8 mouse cellular contexts compared by ENCODE assay signal in genomic region chr11:19823461-19823895, GRCm38 (mm10).
DNase-seq lines count a peak whose midpoint lies in the region; ATAC-seq lines count a peak whose summit lies in the region.

No protein-coding gene starts in this region.

- 0% methylated on average over 3 of the region's 3 CpGs for WGBS in forebrain, embryonic 14.5 days
- 1% methylated on average over 3 of the region's 3 CpGs for WGBS in intestine, embryonic 15.5 days
- 1% methylated on average over 3 of the region's 3 CpGs for WGBS in limb, embryonic 13.5 days
- 2% methylated on average over 3 of the region's 3 CpGs for WGBS in neural tube, embryonic 11.5 days

- ATAC-seq in forebrain, embryonic 14.5 days = peak; percentile 73
- ATAC-seq in intestine, embryonic 15.5 days = peak; percentile 62
- ATAC-seq in limb, embryonic 13.5 days (ENCODE audit: low FRiP score, low read depth) = peak; percentile 64; the same call in 1 of the 2 replicates
- ATAC-seq in neural tube, embryonic 11.5 days (ENCODE audit: insufficient read depth, low FRiP score, low TSS enrichment) = peak; percentile 66

- H3K4me1 ChIP-seq in forebrain, embryonic 14.5 days (ENCODE audit: control insufficient read depth, insufficient read depth, low read length) = no peaks in the 10 kb centered on the region
- no peaks in the 10 kb centered on the region for H3K4me1 ChIP-seq in intestine, embryonic 15.5 days (replicated peaks)
- H3K4me1 ChIP-seq in limb, embryonic 13.5 days = peaks cover 4% of the 10 kb centered on the region; the same call in 1 of the 2 replicates
- no peaks in the 10 kb centered on the region for H3K4me1 ChIP-seq in neural tube, embryonic 11.5 days (ENCODE audit: control insufficient read depth, insufficient read depth, low read length)

- H3K36me3 ChIP-seq in forebrain, embryonic 14.5 days (ENCODE audit: control insufficient read depth, insufficient read depth, low read length) = no peaks in the 10 kb centered on the region
- H3K36me3 ChIP-seq in intestine, embryonic 15.5 days = no peaks in the 10 kb centered on the region
- no peaks in the 10 kb centered on the region for H3K36me3 ChIP-seq in limb, embryonic 13.5 days
- no peaks in the 10 kb centered on the region for H3K36me3 ChIP-seq in neural tube, embryonic 11.5 days (ENCODE audit: control insufficient read depth, insufficient read depth, low read length)

- no peak overlapping the region for H3K4me2 ChIP-seq in forebrain, embryonic 14.5 days (ENCODE audit: low read length)
- no peak overlapping the region for H3K4me2 ChIP-seq in intestine, embryonic 15.5 days (replicated peaks)
- no peak overlapping the region for H3K4me2 ChIP-seq in limb, embryonic 13.5 days (replicated peaks)
- no peak overlapping the region for H3K4me2 ChIP-seq in neural tube, embryonic 11.5 days (ENCODE audit: low read depth)

- H3K9me3 ChIP-seq in forebrain, embryonic 14.5 days (replicated peaks; ENCODE audit: control insufficient read depth, low read length) = no peaks in the 10 kb centered on the region
- no peaks in the 10 kb centered on the region for H3K9me3 ChIP-seq in intestine, embryonic 15.5 days
- no peaks in the 10 kb centered on the region for H3K9me3 ChIP-seq in limb, embryonic 13.5 days
- no peaks in the 10 kb centered on the region for H3K9me3 ChIP-seq in neural tube, embryonic 11.5 days (ENCODE audit: control insufficient read depth, low read length)

- peak; percentile 64 for DNase-seq in urinary bladder, postnatal 14 days (ENCODE audit: low spot score)
- no peak for DNase-seq in urinary bladder, adult 18-20 months (ENCODE audit: low spot score in 2 of 2)
- peak; percentile 57 for DNase-seq in c-Kit-negative CD71-positive TER-119-positive erythroid progenitor cells, embryonic 14.5 days (ENCODE audit: low read depth, low spot score)
- peak; percentile 87 for DNase-seq in forebrain, embryonic 14.5 days (ENCODE audit: low spot score)
- peak; percentile 64 for DNase-seq in neural tube, embryonic 11.5 days (ENCODE audit: low spot score)
- no peak for DNase-seq in ovary, postnatal 10 days (ENCODE audit: low spot score)

- H3K27ac ChIP-seq in forebrain, embryonic 14.5 days (ENCODE audit: low read depth, low read length) = no peak overlapping the region
- H3K27ac ChIP-seq in intestine, embryonic 15.5 days = no peak overlapping the region
- H3K27ac ChIP-seq in limb, embryonic 13.5 days = no peak overlapping the region
- H3K27ac ChIP-seq in neural tube, embryonic 11.5 days (ENCODE audit: low read depth, low read length) = no peak overlapping the region

- no peak overlapping the region for H3K9ac ChIP-seq in forebrain, embryonic 14.5 days (ENCODE audit: low read length)
- H3K9ac ChIP-seq in intestine, embryonic 15.5 days = no peak overlapping the region
- H3K9ac ChIP-seq in limb, embryonic 13.5 days = no peak overlapping the region
- no peak overlapping the region for H3K9ac ChIP-seq in neural tube, embryonic 11.5 days (ENCODE audit: low read length)

- no peak overlapping the region for H3K4me3 ChIP-seq in forebrain, embryonic 14.5 days (ENCODE audit: low read depth, low read length)
- H3K4me3 ChIP-seq in intestine, embryonic 15.5 days (replicated peaks) = no peak overlapping the region
- no peak overlapping the region for H3K4me3 ChIP-seq in limb, embryonic 13.5 days
- no peak overlapping the region for H3K4me3 ChIP-seq in neural tube, embryonic 11.5 days (ENCODE audit: low read depth, low read length)

- H3K27me3 ChIP-seq in forebrain, embryonic 14.5 days (replicated peaks; ENCODE audit: control insufficient read depth, insufficient read depth, low read length) = no peaks in the 10 kb centered on the region
- no peaks in the 10 kb centered on the region for H3K27me3 ChIP-seq in intestine, embryonic 15.5 days (replicated peaks)
- peaks cover 6% of the 10 kb centered on the region; the same call in 1 of the 2 replicates for H3K27me3 ChIP-seq in limb, embryonic 13.5 days
- H3K27me3 ChIP-seq in neural tube, embryonic 11.5 days (ENCODE audit: control insufficient read depth, insufficient read depth, low read length) = no peaks in the 10 kb centered on the region

Comparison
In these comparisons a context has a peak if more than half of its experiments do, and no peak if none do; other contexts are left out.
1. DNase-seq: peak in urinary bladder, postnatal 14 days (single experiment), c-Kit-negative CD71-positive TER-119-positive erythroid progenitor cells, embryonic 14.5 days (single experiment), forebrain, embryonic 14.5 days (single experiment) and neural tube, embryonic 11.5 days (single experiment); none in urinary bladder, adult 18-20 months (0 of 2) and ovary, postnatal 10 days (single experiment).
2. Peak in every context shown above with its lines, with median percentiles within 50 percentile points of each other: ATAC-seq.